Comparison of ENCODE assay signal across 28 mouse cellular contexts in the genomic region with DNA sequence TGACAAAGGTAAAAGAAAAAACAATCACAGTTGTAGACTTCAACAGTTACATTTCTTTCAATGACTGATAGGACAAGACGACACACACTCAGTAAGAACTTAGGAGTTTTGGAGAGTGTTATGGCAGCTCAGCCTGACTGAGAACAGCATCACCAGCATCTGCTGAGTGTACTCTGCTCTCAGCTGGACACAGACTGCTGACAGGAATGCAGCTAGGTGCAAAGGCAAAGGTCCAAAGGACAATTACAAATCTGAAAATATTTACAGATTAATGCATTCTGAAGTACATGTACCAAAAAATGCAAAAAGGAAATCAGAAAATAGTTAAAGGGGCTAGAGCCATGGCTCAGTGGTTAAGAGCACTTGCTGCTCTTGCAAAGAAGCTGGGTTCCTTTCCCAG. TPM values are rescaled to one million over a fixed set of nuclear protein-coding genes. Genes with fewer than 3 reads are reported as not detected.
A peak's percentile ranks its signal among the peaks of the same experiment; 100 is the strongest.
DNase-seq lines count a peak whose midpoint lies in the region; ATAC-seq and TF ChIP-seq lines count a peak whose summit lies in the region.
"Had no signal": no experiment of that assay in that cellular context is flagged by ENCODE, and none has a peak within 500 bp of the region (broad histone marks: within the 10 kb centered on the region; RNA-seq: fewer than 3 reads in every experiment).

No protein-coding gene starts in this region.

- TF ChIP-seq EP300 in liver, postnatal 0 days (IDR thresholded peaks at IDR 0.05; ENCODE audit: low read depth), result no peak

- TF ChIP-seq POLR2A in kidney, adult 2 months (IDR thresholded peaks at IDR 0.05; ENCODE audit: low read depth, low read length), result no peak
- TF ChIP-seq POLR2A in liver, adult 2 months (IDR thresholded peaks at IDR 0.05; ENCODE audit: extremely low read depth, insufficient read depth, low read length), result no peak

- H3K27me3 ChIP-seq in kidney, adult 2 months (replicated peaks; ENCODE audit: control insufficient read depth, insufficient read depth, low read length), result no peaks in the 10 kb centered on the region
- H3K27me3 ChIP-seq in kidney, embryonic 15.5 days, result no peaks in the 10 kb centered on the region
- no peaks in the 10 kb centered on the region for H3K27me3 ChIP-seq in liver, adult 2 months (ENCODE audit: control insufficient read depth, insufficient read depth, low read length)
- no peaks in the 10 kb centered on the region for H3K27me3 ChIP-seq in liver, embryonic 12.5 days (replicated peaks)
- H3K27me3 ChIP-seq in liver, postnatal 0 days (ENCODE audit: insufficient read depth, low read length), result no peaks in the 10 kb centered on the region
- H3K27me3 ChIP-seq: CH12.LX; embryonic facial prominence, embryonic 12.5 days; forebrain, embryonic 13.5 days; Patski had no signal

- peaks cover 3% of the 10 kb centered on the region; the same call in 1 of the 2 replicates for H3K4me1 ChIP-seq in kidney, adult 2 months (ENCODE audit: control insufficient read depth, insufficient read depth, low read length)
- H3K4me1 ChIP-seq in kidney, embryonic 15.5 days, result no peaks in the 10 kb centered on the region
- H3K4me1 ChIP-seq in liver, adult 2 months (ENCODE audit: control insufficient read depth, insufficient read depth, low read length), result peaks cover 25% of the 10 kb centered on the region
- no peaks in the 10 kb centered on the region for H3K4me1 ChIP-seq in liver, embryonic 12.5 days
- peaks cover 9% of the 10 kb centered on the region; the same call in 1 of the 2 replicates for H3K4me1 ChIP-seq in liver, postnatal 0 days (ENCODE audit: insufficient read depth)
- H3K4me1 ChIP-seq: embryonic facial prominence, embryonic 10.5 days; forebrain, embryonic 13.5 days had no signal

- no peak for TF ChIP-seq CTCF in kidney, adult 2 months (conservative IDR thresholded peaks at IDR 0.05; ENCODE audit: insufficient read depth, insufficient read length, low read depth, low read length)
- no peak for TF ChIP-seq CTCF in liver, adult 2 months (IDR thresholded peaks at IDR 0.05; ENCODE audit: low read depth, low read length)
- TF ChIP-seq CTCF in liver, postnatal 0 days (IDR thresholded peaks at IDR 0.05; ENCODE audit: low read depth), result no peak

- peak; percentile 68 for DNase-seq in kidney, adult 2 months
- no peak for DNase-seq in kidney, postnatal 14 days
- DNase-seq in kidney, adult 9 months, result peak; percentile 60
- DNase-seq in liver, adult 2 months (ENCODE audit: extremely low read depth, low read depth, low spot score), result peak; percentile 92
- no peak for DNase-seq in liver, postnatal 0 days
- no peak for DNase-seq in liver
- DNase-seq: adrenal gland, adult 8-10 months; adrenal gland, postnatal 14 days; adrenal gland, postnatal 36 days; B cell, adult 2 months; cerebellum, adult 11-12 months; cerebellum, adult 2 months; cerebellum, adult 9-10 months; cerebellum, postnatal 10 days; cerebellum, postnatal 25 days had no signal

- no peak overlapping the region for H3K9ac ChIP-seq in kidney, embryonic 15.5 days
- H3K9ac ChIP-seq in liver, adult 2 months (ENCODE audit: low read depth, low read length), result peak overlapping the region; percentile 55; the same call in 1 of the 2 replicates
- H3K9ac ChIP-seq in liver, embryonic 12.5 days, result no peak overlapping the region
- no peak overlapping the region for H3K9ac ChIP-seq in liver, postnatal 0 days (replicated peaks)
- H3K9ac ChIP-seq: embryonic facial prominence, embryonic 12.5 days; forebrain, embryonic 13.5 days had no signal

- 64% methylated on average over 1 of the region's 1 CpGs for WGBS in kidney, adult 2 months
- WGBS in kidney, embryonic 15.5 days, result 78% methylated on average over 1 of the region's 1 CpGs
- 30% methylated on average over 1 of the region's 1 CpGs for WGBS in liver, adult 2 months
- WGBS in liver, embryonic 12.5 days (ENCODE audit: insufficient replicate concordance), result 68% methylated on average over 1 of the region's 1 CpGs
- WGBS in liver, postnatal 0 days (ENCODE audit: insufficient replicate concordance), result 66% methylated on average over 1 of the region's 1 CpGs

- no peaks in the 10 kb centered on the region for H3K9me3 ChIP-seq in kidney, embryonic 15.5 days (replicated peaks)
- H3K9me3 ChIP-seq in liver, embryonic 12.5 days (replicated peaks), result no peaks in the 10 kb centered on the region
- no peaks in the 10 kb centered on the region for H3K9me3 ChIP-seq in liver, postnatal 0 days (ENCODE audit: low read length)
- H3K9me3 ChIP-seq: embryonic facial prominence, embryonic 10.5 days; embryonic facial prominence, embryonic 12.5 days; forebrain, embryonic 13.5 days; G1E had no signal

- no peak for ATAC-seq in kidney, embryonic 15.5 days (replicated peaks; ENCODE audit: low FRiP score)
- no peak for ATAC-seq in liver, embryonic 12.5 days
- ATAC-seq in liver, postnatal 0 days, result 0 out of 2 replicates have a peak, but pooled peaks have one; percentile 33
- ATAC-seq: activated CD4-positive, CD25-positive, alpha-beta regulatory T cell, adult 4 months; CD4-positive, CD25-positive, alpha-beta regulatory T cell, adult 4 months; forebrain, embryonic 13.5 days; Patski had no signal

- H3K4me3 ChIP-seq in kidney, adult 2 months (ENCODE audit: insufficient read depth, low read depth, low read length), result no peak overlapping the region
- no peak overlapping the region for H3K4me3 ChIP-seq in kidney, embryonic 15.5 days (replicated peaks)
- H3K4me3 ChIP-seq in liver, adult 2 months (ENCODE audit: insufficient read depth, low read depth, low read length), result no peak overlapping the region
- H3K4me3 ChIP-seq in liver, embryonic 12.5 days, result no peak overlapping the region
- H3K4me3 ChIP-seq in liver, postnatal 0 days (ENCODE audit: low read depth, low read length), result no peak overlapping the region
- H3K4me3 ChIP-seq: embryonic facial prominence, embryonic 10.5 days; embryonic facial prominence, embryonic 12.5 days; forebrain, embryonic 13.5 days had no signal

- peaks cover 23% of the 10 kb centered on the region; the same call in 1 of the 2 replicates for H3K79me2 ChIP-seq in liver, adult 2 months (ENCODE audit: control insufficient read depth, insufficient read depth, low read length)

- H3K27ac ChIP-seq in kidney, adult 2 months (ENCODE audit: insufficient read depth, low read depth, low read length), result peak overlapping the region; percentile 70
- no peak overlapping the region for H3K27ac ChIP-seq in kidney, embryonic 15.5 days
- H3K27ac ChIP-seq in liver, adult 2 months (replicated peaks; ENCODE audit: insufficient read depth, low read depth, low read length), result peak overlapping the region; percentile 90
- H3K27ac ChIP-seq in liver, embryonic 12.5 days, result no peak overlapping the region
- H3K27ac ChIP-seq in liver, postnatal 0 days (ENCODE audit: low read depth), result 0 out of 2 replicates have a peak overlapping the region, but pooled peaks have one; percentile 37
- H3K27ac ChIP-seq: embryonic facial prominence, embryonic 10.5 days; embryonic facial prominence, embryonic 12.5 days; forebrain, embryonic 13.5 days had no signal

- H3K36me3 ChIP-seq in kidney, adult 2 months (ENCODE audit: control insufficient read depth, insufficient read depth, low read length), result no peaks in the 10 kb centered on the region
- peaks cover 69% of the 10 kb centered on the region for H3K36me3 ChIP-seq in kidney, embryonic 15.5 days
- peaks cover 14% of the 10 kb centered on the region; the same call in 1 of the 2 replicates for H3K36me3 ChIP-seq in liver, adult 2 months (ENCODE audit: control insufficient read depth, insufficient read depth, low read length)
- H3K36me3 ChIP-seq in liver, embryonic 12.5 days, result peaks cover 24% of the 10 kb centered on the region
- H3K36me3 ChIP-seq in liver, postnatal 0 days (replicated peaks; ENCODE audit: insufficient read depth, low read length), result no peaks in the 10 kb centered on the region

- H3K4me2 ChIP-seq in kidney, embryonic 15.5 days, result no peak overlapping the region
- H3K4me2 ChIP-seq in liver, embryonic 12.5 days, result no peak overlapping the region
- H3K4me2 ChIP-seq in liver, postnatal 0 days (ENCODE audit: low read depth, low read length), result no peak overlapping the region
- H3K4me2 ChIP-seq: embryonic facial prominence, embryonic 12.5 days; forebrain, embryonic 13.5 days had no signal

RNA-seq across cellular contexts. Expression of gene Jmjd4, which starts 19.9 kb away (rescaled TPM):
- 6.2 and 7.2 TPM in 2 replicates for polyA plus RNA-seq in kidney, adult 2 months (2012; rRNA removed)
- polyA plus RNA-seq in kidney, embryonic 15.5 days (2015; fragmentation: Nextera tagmentation; extraction: Ambion mirVana), result 13.7 and 13.9 TPM in 2 replicates
- total RNA-seq in liver, adult 2 months (2014; rRNA removed), result 5.0 and 5.4 TPM in 2 replicates
- polyA plus RNA-seq in liver, adult 2 months (2012; rRNA removed), result 3.8 and 4.7 TPM in 2 replicates
- 7.5 and 7.7 TPM in 2 replicates for polyA plus RNA-seq in liver, embryonic 12.5 days (2016; fragmentation: Nextera tagmentation; extraction: Ambion mirVana)
- 3.2 and 3.6 TPM in 2 replicates for polyA plus RNA-seq in liver, postnatal 0 days (2015; fragmentation: Nextera tagmentation; extraction: Ambion mirVana)

RNA-seq across cellular contexts. Expression of gene Snap47, which starts 21.0 kb away (rescaled TPM):
- polyA plus RNA-seq in kidney, adult 2 months (2012; rRNA removed), result 91.7 and 104 TPM in 2 replicates
- polyA plus RNA-seq in kidney, embryonic 15.5 days (2015; fragmentation: Nextera tagmentation; extraction: Ambion mirVana), result 111 and 112 TPM in 2 replicates
- total RNA-seq in liver, adult 2 months (2014; rRNA removed), result 60.0 and 60.4 TPM in 2 replicates
- 70.9 and 76.3 TPM in 2 replicates for polyA plus RNA-seq in liver, adult 2 months (2012; rRNA removed)
- 34.4 and 35.8 TPM in 2 replicates for polyA plus RNA-seq in liver, embryonic 12.5 days (2016; fragmentation: Nextera tagmentation; extraction: Ambion mirVana)
- polyA plus RNA-seq in liver, postnatal 0 days (2015; fragmentation: Nextera tagmentation; extraction: Ambion mirVana), result 32.4 and 33.5 TPM in 2 replicates

RNA-seq across cellular contexts. Expression of gene Zfp867, which starts 42.3 kb away (rescaled TPM):
- polyA plus RNA-seq in kidney, adult 2 months (2012; rRNA removed), result 0.50 and 0.61 TPM in 2 replicates
- polyA plus RNA-seq in kidney, embryonic 15.5 days (2015; fragmentation: Nextera tagmentation; extraction: Ambion mirVana), result 7.1 and 8.2 TPM in 2 replicates
- total RNA-seq in liver, adult 2 months (2014; rRNA removed), result 3.2 and 4.1 TPM in 2 replicates
- 0.34 and 0.39 TPM in 2 replicates for polyA plus RNA-seq in liver, adult 2 months (2012; rRNA removed)
- 1.3 and 1.7 TPM in 2 replicates for polyA plus RNA-seq in liver, embryonic 12.5 days (2016; fragmentation: Nextera tagmentation; extraction: Ambion mirVana)
- polyA plus RNA-seq in liver, postnatal 0 days (2015; fragmentation: Nextera tagmentation; extraction: Ambion mirVana), result 1.4 and 1.5 TPM in 2 replicates

RNA-seq across cellular contexts. Expression of gene Prss38, which starts 54.5 kb away (rescaled TPM):
- not detected in 2 replicates for polyA plus RNA-seq in kidney, adult 2 months (2012; rRNA removed)
- not detected in 2 replicates for polyA plus RNA-seq in kidney, embryonic 15.5 days (2015; fragmentation: Nextera tagmentation; extraction: Ambion mirVana)
- not detected in 2 replicates for total RNA-seq in liver, adult 2 months (2014; rRNA removed)
- not detected in 2 replicates for polyA plus RNA-seq in liver, adult 2 months (2012; rRNA removed)
- not detected in 2 replicates for polyA plus RNA-seq in liver, embryonic 12.5 days (2016; fragmentation: Nextera tagmentation; extraction: Ambion mirVana)
- not detected in 2 replicates for polyA plus RNA-seq in liver, postnatal 0 days (2015; fragmentation: Nextera tagmentation; extraction: Ambion mirVana)
- total RNA-seq: adrenal gland, adult 18-20 months; adrenal gland, adult 8-10 months; adrenal gland, postnatal 14 days; adrenal gland, postnatal 36 days; CH12.LX had no signal
- polyA plus RNA-seq: activated CD4-positive, CD25-positive, alpha-beta regulatory T cell, adult 4 months; CD4-positive, CD25-positive, alpha-beta regulatory T cell, adult 4 months; cerebellum, adult 2 months; embryonic facial prominence, embryonic 10.5 days; embryonic facial prominence, embryonic 12.5 days; embryonic facial prominence, embryonic 14.5 days; forebrain, embryonic 11.5 days; forebrain, embryonic 13.5 days; G1E; Patski had no signal

Comparison
In these comparisons a context has a peak if more than half of its experiments do, and no peak if none do; other contexts are left out.
1. DNase-seq: peak in kidney, adult 2 months (single experiment), kidney, adult 9 months (single experiment) and liver, adult 2 months (single experiment); none in kidney, postnatal 14 days (single experiment), liver, postnatal 0 days (single experiment) and liver (single experiment).
2. H3K27ac ChIP-seq: peak in kidney, adult 2 months (single experiment), liver, adult 2 months (single experiment) and liver, postnatal 0 days (single experiment); none in kidney, embryonic 15.5 days (single experiment) and liver, embryonic 12.5 days (single experiment).